Mouse (Mus musculus) intestine, embryonic 16.5 days (tissue): ENCODE data around the gene F830045P16Rik. TPM values are rescaled to one million over a fixed set of nuclear protein-coding genes. Genes with fewer than 3 reads are reported as not detected.
"Not testable (repeated sequence)": the region's sequence is repeated elsewhere in the genome, so short reads cannot be mapped to it uniquely, and the experiment has no call there.

Experiments used
- ATAC-seq: fragments of 200-750 bp; cut with Nextera tagmentation; 2 replicates; pipeline ENCODE4 v1.8.0; 2017; ENCODE audit warnings: moderate TSS enrichment, moderate library complexity
- H3K27ac ChIP-seq: fragments of 300-500 bp; sonication (generic); 2 replicates; pipeline ENCODE4 v1.5.1; 2014; ENCODE audit warnings: mild to moderate bottlenecking, low read length
- H3K27me3 ChIP-seq: fragments of 300-500 bp; sonication (generic); replicated peaks from 2 replicates; pipeline ENCODE4 v1.6.1; 2014; ENCODE audit warnings: low read length, control low read depth, mixed read lengths; ENCODE audit not compliant: control insufficient read depth, insufficient read depth
- H3K36me3 ChIP-seq: fragments of 300-500 bp; sonication (generic); 2 replicates; pipeline ENCODE4 v1.6.1; 2014; ENCODE audit warnings: low read length, control low read depth; ENCODE audit not compliant: control insufficient read depth, insufficient read depth
- H3K4me1 ChIP-seq: fragments of 300-500 bp; sonication (generic); 2 replicates; pipeline ENCODE4 v1.6.1; 2014; ENCODE audit warnings: low read length, control low read depth, mixed read lengths; ENCODE audit not compliant: control insufficient read depth, insufficient read depth
- H3K4me2 ChIP-seq: fragments of 300-500 bp; sonication (generic); 2 replicates; pipeline ENCODE4 v1.6.1; 2014; ENCODE audit warnings: low read depth, low read length, control low read depth
- H3K4me3 ChIP-seq: fragments of 300-500 bp; sonication (generic); 2 replicates; pipeline ENCODE4 v1.5.1; 2014; ENCODE audit warnings: mild to moderate bottlenecking, low read length
- H3K9ac ChIP-seq: fragments of 300-500 bp; sonication (generic); 2 replicates; pipeline ENCODE4 v1.6.1; 2014; ENCODE audit warnings: low read depth, low read length
- H3K9me3 ChIP-seq: fragments of 300-500 bp; sonication (generic); 2 replicates; pipeline ENCODE4 v1.6.1; 2016; ENCODE audit warnings: low read length, control low read depth; ENCODE audit not compliant: control insufficient read depth
- WGBS: fragments of 180-500 bp; shearing (Covaris S2); extraction: QIAGEN DNeasy Blood & Tissue Kit; methylation state at CpG from one replicate; pipeline ENCODE4 v1.1.7; 2014; 5-methylcytosine and 5-hydroxymethylcytosine counted together
- polyA plus RNA-seq: library from polyadenylated mRNA; unstranded; fragments of >200 nt; fragmentation: Nextera tagmentation; extraction: Ambion mirVana; gene quantifications from 2 replicates; pipeline ENCODE4 v1.2.1, GENCODE M21; 2015

Gene F830045P16Rik
- polyA plus RNA-seq, 1 experiment from 2014 or later = not detected

DNA sequence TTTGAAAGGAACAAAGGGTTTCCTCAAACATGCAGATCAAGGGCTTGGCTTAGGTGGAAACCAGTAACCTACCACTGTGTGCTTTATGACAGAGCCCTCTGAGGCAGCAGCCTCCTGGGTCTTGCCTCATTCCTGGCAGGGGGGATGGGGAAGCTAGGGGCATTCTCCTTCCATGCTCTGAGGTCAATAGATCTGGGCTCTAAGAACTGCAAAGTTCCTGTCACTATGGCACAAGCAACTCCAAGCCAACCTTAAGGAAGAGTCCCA is 22.1 kb downstream of the F830045P16Rik start:
- no peak overlapping the region for H3K4me2 ChIP-seq
- no peaks in the 10 kb centered on the region for H3K27me3 ChIP-seq
- H3K4me3 ChIP-seq = no peak overlapping the region
- H3K4me1 ChIP-seq = no peaks in the 10 kb centered on the region
- no peak overlapping the region for H3K9ac ChIP-seq
- H3K27ac ChIP-seq = no peak overlapping the region
- H3K9me3 ChIP-seq = no peaks in the 10 kb centered on the region
- no peaks in the 10 kb centered on the region for H3K36me3 ChIP-seq
- ATAC-seq = no peak

DNA sequence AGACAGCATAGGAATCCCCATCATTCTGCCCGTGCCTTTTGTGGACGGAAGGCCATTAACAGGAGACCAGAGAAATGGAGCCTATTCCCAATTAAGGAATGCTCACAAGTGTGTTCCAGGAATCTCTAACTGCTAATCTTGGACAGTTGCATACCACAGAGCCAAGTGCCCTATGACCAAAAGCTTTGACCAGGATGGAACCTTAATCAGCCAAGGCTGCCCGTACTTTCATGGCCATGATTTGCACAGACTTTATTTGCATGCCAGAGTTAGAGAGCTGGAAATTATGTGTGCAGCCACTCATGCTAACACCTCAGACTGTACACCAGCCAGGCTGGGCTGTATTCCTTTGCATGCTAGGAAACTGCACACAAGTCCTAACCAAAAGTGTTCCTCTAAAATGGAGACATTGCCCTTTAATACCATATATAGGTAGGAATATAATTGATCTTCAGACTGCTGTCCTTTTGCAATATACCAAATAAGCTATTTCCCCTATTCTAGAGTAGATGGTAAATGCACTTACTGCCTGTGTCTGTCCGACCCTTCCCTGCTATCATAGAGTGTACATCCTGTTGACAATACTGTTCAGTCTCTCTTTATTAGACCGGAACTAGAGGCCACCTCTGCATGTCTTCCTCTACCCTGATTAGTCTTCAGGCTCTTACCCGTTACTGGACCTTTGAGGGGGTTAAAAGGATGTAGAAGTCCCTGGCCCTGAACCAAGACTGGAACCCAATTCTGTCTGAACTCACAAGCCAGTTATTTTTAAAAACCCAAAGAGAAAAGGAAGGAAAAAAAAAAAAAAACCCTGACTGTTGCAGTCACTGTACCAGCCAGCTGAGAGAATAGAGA is 22.6 kb downstream of the F830045P16Rik start:
- WGBS = 75% methylated on average over 6 of the region's 6 CpGs
- H3K4me1 ChIP-seq = no peaks in the 10 kb centered on the region
- no peak overlapping the region for H3K4me2 ChIP-seq
- no peak overlapping the region for H3K4me3 ChIP-seq
- ATAC-seq = no peak
- no peaks in the 10 kb centered on the region for H3K9me3 ChIP-seq
- no peaks in the 10 kb centered on the region for H3K36me3 ChIP-seq
- H3K27ac ChIP-seq = no peak overlapping the region
- no peak overlapping the region for H3K9ac ChIP-seq
- no peaks in the 10 kb centered on the region for H3K27me3 ChIP-seq

DNA sequence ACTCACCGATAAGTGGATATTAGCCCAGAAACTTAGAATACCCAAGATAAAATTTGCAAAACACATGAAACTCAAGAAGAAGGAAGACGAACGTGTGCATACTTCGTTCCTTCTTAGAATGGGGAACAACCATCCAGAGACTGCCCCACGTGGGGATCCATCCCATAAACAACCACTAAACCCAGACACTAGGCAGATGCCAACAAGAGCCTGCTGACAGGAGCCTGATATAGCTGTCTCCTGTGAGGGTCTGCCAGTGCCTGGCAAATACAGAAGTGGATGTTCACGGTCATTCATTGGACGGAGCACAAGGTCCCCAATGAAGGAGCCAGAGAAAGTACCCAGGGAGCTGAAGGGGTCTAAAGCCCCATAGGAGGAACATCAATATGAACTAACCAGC is 24.3 kb downstream of the F830045P16Rik start:
- H3K36me3 ChIP-seq, H3K27ac ChIP-seq, H3K4me2 ChIP-seq, H3K27me3 ChIP-seq, H3K4me1 ChIP-seq, ATAC-seq, H3K4me3 ChIP-seq, H3K9ac ChIP-seq, H3K9me3 ChIP-seq: not testable (repeated sequence)
- WGBS = 87% methylated on average over 7 of the region's 7 CpGs

DNA sequence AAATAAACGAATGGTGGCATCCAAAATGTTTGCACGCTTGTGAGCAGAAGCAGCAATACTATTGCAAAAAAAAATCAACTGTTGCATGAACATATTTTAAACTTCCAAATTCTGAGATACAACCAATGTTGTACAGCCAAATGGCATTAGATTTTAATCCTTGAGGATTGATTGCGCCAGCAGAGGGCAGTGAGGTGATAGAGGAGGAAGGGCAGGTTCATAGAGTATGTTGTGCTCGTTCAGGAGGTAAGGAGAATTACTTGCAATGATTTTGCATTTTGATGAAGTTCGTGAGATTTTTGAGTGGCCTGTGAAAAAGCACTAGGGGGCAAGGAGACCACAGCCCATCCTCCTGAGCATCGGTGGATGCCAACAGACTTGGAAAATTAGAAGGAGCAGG is 33.8 kb downstream of the F830045P16Rik start:
- H3K4me2 ChIP-seq = no peak overlapping the region
- WGBS = 22% methylated on average over 6 of the region's 6 CpGs
- H3K9me3 ChIP-seq = no peaks in the 10 kb centered on the region
- no peak overlapping the region for H3K27ac ChIP-seq
- no peak overlapping the region for H3K4me3 ChIP-seq
- no peaks in the 10 kb centered on the region for H3K36me3 ChIP-seq
- H3K27me3 ChIP-seq = no peaks in the 10 kb centered on the region
- ATAC-seq = no peak
- no peaks in the 10 kb centered on the region for H3K4me1 ChIP-seq
- no peak overlapping the region for H3K9ac ChIP-seq

DNA sequence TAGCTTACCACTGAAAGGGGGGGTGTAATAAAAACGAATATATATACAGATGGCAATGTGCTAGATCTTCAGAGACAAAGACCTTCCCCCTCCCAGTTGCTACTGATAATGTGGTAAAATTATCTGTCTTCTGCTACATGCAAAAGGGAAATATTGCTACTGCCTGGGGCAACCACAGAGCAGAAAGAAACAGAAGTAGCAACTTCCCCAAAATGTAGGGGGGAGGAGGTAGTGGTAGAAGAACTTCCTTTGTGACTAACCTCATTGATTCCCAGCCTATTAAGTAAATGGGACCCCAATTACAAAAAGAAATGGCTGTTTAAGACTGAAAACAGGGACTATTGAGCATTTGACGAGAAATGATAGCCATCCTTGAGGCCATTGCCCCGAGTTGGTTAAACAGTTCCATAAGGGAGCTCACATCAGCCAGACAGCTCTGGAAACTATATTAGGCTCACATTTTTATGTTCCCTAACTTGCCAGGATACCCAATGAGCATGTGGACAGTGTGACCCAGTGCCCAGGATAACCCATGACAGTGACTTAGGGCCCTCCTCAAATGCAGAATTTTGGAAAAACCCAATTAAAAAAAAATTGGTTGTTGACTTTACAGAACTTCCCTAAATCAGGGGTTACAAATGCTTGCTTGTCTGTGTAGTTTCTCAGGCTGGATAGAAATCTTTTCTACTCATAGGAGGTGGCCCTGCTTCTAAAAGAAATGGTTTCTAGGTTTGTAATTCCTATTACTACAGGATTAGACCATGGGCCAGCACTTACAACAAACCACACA is 46.7 kb downstream of the F830045P16Rik start:
- 71% methylated on average over 3 of the region's 3 CpGs for whole genome bisulfite sequencing
- no peak overlapping the region for H3K4me3 ChIP-seq
- H3K9me3 ChIP-seq = no peaks in the 10 kb centered on the region

DNA sequence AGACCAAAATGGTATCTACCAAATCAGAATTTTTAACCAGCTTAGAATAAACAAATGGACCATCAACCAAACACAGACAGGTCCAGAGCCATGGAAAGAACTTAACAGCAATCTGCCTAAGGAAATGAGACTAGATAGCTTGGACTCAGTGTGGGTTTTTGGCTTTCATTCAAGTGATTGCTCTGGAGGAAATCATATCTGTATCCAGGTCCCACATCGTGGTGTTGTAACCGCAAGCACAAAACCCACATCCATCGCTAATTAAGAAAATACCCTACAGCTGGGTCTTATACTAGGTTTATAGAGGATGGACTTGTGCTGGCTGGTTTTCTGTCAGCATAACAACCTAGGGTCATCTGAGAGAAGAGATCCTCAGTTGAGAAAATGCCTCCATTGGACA is 53.3 kb downstream of the F830045P16Rik start:
- no peak overlapping the region for H3K27ac ChIP-seq
- no peak overlapping the region for H3K4me3 ChIP-seq
- H3K4me1 ChIP-seq = no peaks in the 10 kb centered on the region
- no peak overlapping the region for H3K9ac ChIP-seq
- no peak for ATAC-seq
- 88% methylated on average over 3 of the region's 3 CpGs for WGBS
- H3K27me3 ChIP-seq = no peaks in the 10 kb centered on the region
- no peak overlapping the region for H3K4me2 ChIP-seq
- H3K9me3 ChIP-seq = no peaks in the 10 kb centered on the region
- no peaks in the 10 kb centered on the region for H3K36me3 ChIP-seq

More for the DNA sequence above, 46.7 kb downstream of the F830045P16Rik start:
- ATAC-seq = no peak
- Histone ChIP-seq H3K4me2 (no peak overlapping the region), H3K27me3 (no peaks in the 10 kb centered on the region), H3K27ac (no peak overlapping the region), H3K9ac (no peak overlapping the region), H3K36me3 (no peaks in the 10 kb centered on the region), H3K4me1 (no peaks in the 10 kb centered on the region)

DNA sequence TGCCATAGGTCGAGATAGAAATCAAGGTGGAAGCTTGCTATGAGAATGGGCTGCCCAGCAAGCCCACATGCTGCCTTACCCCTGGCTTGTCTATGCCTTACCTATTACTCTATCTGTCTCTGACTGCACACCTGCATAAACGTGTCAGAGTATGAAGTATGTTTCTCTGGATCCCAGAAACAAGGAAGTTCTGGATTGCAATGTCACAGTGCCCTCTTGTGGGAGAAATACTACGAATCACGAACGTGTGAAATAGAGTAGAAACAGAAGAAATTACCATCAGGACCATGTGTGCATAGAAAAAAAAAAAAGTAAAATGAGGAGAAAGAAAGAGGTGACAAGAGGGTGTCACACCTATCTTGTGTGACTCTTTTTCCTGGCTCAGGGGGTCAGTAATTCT is 64.5 kb downstream of the F830045P16Rik start:
- Histone ChIP-seq H3K4me3 (no peak overlapping the region), H3K4me1 (no peaks in the 10 kb centered on the region), H3K36me3 (no peaks in the 10 kb centered on the region), H3K4me2 (no peak overlapping the region), H3K27me3 (no peaks in the 10 kb centered on the region), H3K9ac (no peak overlapping the region), H3K9me3 (no peaks in the 10 kb centered on the region), H3K27ac (no peak overlapping the region)
- WGBS = 20% methylated on average over 5 of the region's 5 CpGs
- no peak for ATAC-seq

DNA sequence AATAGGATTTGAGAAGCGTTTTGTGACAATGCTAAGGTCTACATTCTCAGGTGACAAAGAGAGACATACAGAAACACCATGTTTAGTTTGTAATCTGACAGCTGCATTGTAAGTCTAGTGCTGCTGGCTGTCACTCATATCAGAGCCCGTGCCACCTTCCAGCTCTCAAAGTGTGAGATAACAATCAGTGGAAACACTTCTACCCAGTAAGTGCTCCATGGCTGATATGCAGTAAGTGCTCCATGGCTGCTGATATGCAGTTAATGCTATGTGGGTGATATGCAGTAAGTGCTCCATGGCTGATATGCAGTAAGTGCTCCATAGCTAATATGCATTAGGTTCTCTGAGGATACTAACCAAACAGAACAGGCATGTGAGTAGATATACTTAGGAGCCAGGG is 65.6 kb downstream of the F830045P16Rik start:
- Histone ChIP-seq H3K4me1 (no peaks in the 10 kb centered on the region), H3K27me3 (no peaks in the 10 kb centered on the region), H3K9me3 (no peaks in the 10 kb centered on the region), H3K4me3 (no peak overlapping the region), H3K4me2 (no peak overlapping the region), H3K27ac (no peak overlapping the region), H3K9ac (no peak overlapping the region), H3K36me3 (no peaks in the 10 kb centered on the region)
- ATAC-seq = no peak
- WGBS = 71% methylated on average over 2 of the region's 2 CpGs

DNA sequence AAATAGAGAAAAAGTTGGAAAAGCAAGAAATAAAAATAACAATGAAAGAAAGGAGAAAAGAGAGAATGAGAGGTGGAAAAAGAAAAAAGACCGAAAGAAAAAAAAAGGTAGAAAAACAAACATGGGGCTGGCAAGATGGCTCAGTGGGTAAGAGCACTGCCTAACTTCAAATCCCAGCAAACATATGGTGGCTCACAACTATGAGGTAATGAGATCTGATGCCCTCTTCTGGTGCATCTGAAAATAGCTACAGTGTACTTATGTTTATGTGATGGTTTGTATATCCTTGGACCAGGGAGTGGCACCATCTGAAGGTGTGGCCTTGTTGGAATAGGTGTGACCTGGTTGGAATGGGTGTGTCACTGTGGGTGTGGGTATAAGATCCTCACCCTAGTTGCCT is 97.6 kb downstream of the F830045P16Rik start:
- H3K36me3 ChIP-seq, H3K9me3 ChIP-seq, H3K4me2 ChIP-seq, ATAC-seq, H3K4me1 ChIP-seq, H3K4me3 ChIP-seq, H3K9ac ChIP-seq, H3K27ac ChIP-seq, H3K27me3 ChIP-seq: not testable (repeated sequence)
- WGBS = 85% methylated on average over 1 of the region's 1 CpGs
